Mouse (Mus musculus): ENCODE data around the gene Mtor.

DNA sequence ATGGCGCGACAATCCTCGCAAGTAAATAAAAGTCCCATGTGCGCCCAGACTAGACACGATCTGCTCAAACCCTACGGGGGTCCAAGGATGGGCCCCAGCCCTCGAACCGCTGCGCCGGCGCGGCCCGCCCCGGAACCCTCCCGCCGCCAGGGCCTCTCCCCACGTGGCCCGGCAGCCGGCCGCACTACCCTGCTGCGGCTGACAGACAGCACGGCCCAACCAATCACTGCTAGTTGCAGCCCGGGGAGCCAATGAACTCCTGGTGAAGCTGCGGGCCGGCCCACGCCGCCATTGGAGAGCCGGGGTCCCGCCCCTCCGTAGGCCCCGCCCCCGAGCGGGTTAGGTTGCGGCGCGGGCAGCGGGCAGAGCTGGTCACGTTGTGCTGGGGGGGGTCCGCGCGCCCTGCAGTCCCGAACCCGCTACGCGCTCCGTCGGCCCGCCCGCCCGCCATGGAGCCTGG is 142.8 kb downstream of the Mtor start, which contains the start of gene Srm:
- TF ChIP-seq CTCF (conservative IDR thresholded peaks at IDR 0.05; ENCODE audit: insufficient read depth, insufficient read length, low read depth, low read length), result no peak
- TF ChIP-seq POLR2A (IDR thresholded peaks at IDR 0.05; ENCODE audit: low read depth, low read length), result no peak

Data from kidney, adult 2 months (tissue).